Mouse (Mus musculus) spleen, adult 10 weeks (tissue): ENCODE data around the gene Akna. TPM values are rescaled to one million over a fixed set of nuclear protein-coding genes. Genes with fewer than 3 reads are reported as not detected.

Source experiments
- polyA plus RNA-seq: library from polyadenylated mRNA; stranded (reverse); fragments of 350-450 nt; fragmentation: Illumina TruSeq; extraction: RNeasy Lipid Tissue Mini Kit (QIAGEN cat#74804); gene quantifications from one replicate; pipeline ENCODE4 v1.2.3, GENCODE M21; 2015; ENCODE audit warnings: low replicate concordance; ENCODE audit not compliant: insufficient read depth

Gene Akna
- 58.4 TPM for polyA plus RNA-seq

GRCm38 (mm10) chr4:63403040-63403959, at the start of gene Akna:
Gene Akna, minus strand, starts transcription at chr4:63403354.

GRCm38 (mm10) chr4:63362150-63362549, 41.0 kb downstream of the Akna start, which contains the start of gene Orm2:
Gene Orm2, plus strand, starts transcription at chr4:63362449.

GRCm38 (mm10) chr4:63355877-63356665, 47.1 kb downstream of the Akna start, which contains the start of gene Orm3:
Gene Orm3, plus strand, starts transcription at chr4:63356162.

GRCm38 (mm10) chr4:63344295-63344694, 58.9 kb downstream of the Akna start, which contains the start of gene Orm1:
Gene Orm1, plus strand, starts transcription at chr4:63344560.

Other genes starting within 250 kb of the Akna start
- not detected for gene Ambp, start 248.6 kb downstream of the Akna start, polyA plus RNA-seq
- gene Kif12, start 231.2 kb downstream of the Akna start, polyA plus RNA-seq = not detected
- gene Col27a1, start 189.3 kb downstream of the Akna start, polyA plus RNA-seq = 4.7 TPM
- 0.47 TPM for gene Orm1, start 58.8 kb downstream of the Akna start, polyA plus RNA-seq
- not detected for gene Orm3, start 47.2 kb downstream of the Akna start, polyA plus RNA-seq
- 0.47 TPM for gene Orm2, start 40.9 kb downstream of the Akna start, polyA plus RNA-seq
- gene Whrn, start 92.6 kb upstream of the Akna start, polyA plus RNA-seq = 10.4 TPM
- gene Atp6v1g1, start 141.4 kb upstream of the Akna start, polyA plus RNA-seq = 135 TPM
- gene Tmem268, start 155.4 kb upstream of the Akna start, polyA plus RNA-seq = 18.6 TPM
- gene Gm11213, start 201.9 kb upstream of the Akna start, polyA plus RNA-seq = not detected
- not detected for gene Tex48, start 219.1 kb upstream of the Akna start, polyA plus RNA-seq